Mouse (Mus musculus): ENCODE measurements around the gene Pdx1.

- TF ChIP-seq CTCF (conservative IDR thresholded peaks at IDR 0.05 in 1 of 2, IDR thresholded peaks at IDR 0.05 in 1 of 2; ENCODE audit: low read depth in 2 of 2, low read length in 2 of 2) (no peak), POLR2A (IDR thresholded peaks at IDR 0.05; ENCODE audit: low read depth, low read length) (no peak), USF1 (IDR thresholded peaks at IDR 0.05; ENCODE audit: low read depth, low read length) (no peak), HCFC1 (IDR thresholded peaks at IDR 0.05; ENCODE audit: low read depth, low read length) (no peak), SIN3A (IDR thresholded peaks at IDR 0.05; ENCODE audit: low read length) (no peak), ZC3H11A (IDR thresholded peaks at IDR 0.05; ENCODE audit: low read depth, low read length) (no peak), EP300 (IDR thresholded peaks at IDR 0.05; ENCODE audit: low read length) (no peak), POLR2AphosphoS2 (IDR thresholded peaks at IDR 0.05; ENCODE audit: low read depth, low read length) (no peak)
Measured at GRCm38 (mm10) chr5:147235406-147236309, 34.1 kb upstream of the Pdx1 start.
